Mouse (Mus musculus): Measurements from ENCODE around the gene Gpr108.

- TF ChIP-seq GATA1 (IDR thresholded peaks at IDR 0.05; ENCODE audit: borderline replicate concordance, low read length), result no peak
- no peak for TF ChIP-seq FLI1 (IDR thresholded peaks at IDR 0.05; ENCODE audit: low read length)
Measured at GRCm38 (mm10) chr17:57292302-57292701, 44.1 kb upstream of the Gpr108 start.

Data from megakaryocyte, embryonic 14.5 days (primary cell).